Mouse (Mus musculus): ENCODE measurements at regions not wholly inside any gene's neighbourhood (a gene's known extent, or its start where the extent isn't known, plus 50 kb on each side); places are given as distances from the start of the nearest gene placed in this dataset.

- WGBS: 75% methylated on average over 7 of the region's 7 CpGs
- Histone ChIP-seq H3K4me1 (ENCODE audit: control insufficient read depth in 2 of 2, insufficient read depth in 2 of 2, low read length in 2 of 2) (no peaks in the 10 kb centered on the region), H3K27ac (replicated peaks in 1 of 2; ENCODE audit: control insufficient read depth in 1 of 2, insufficient read depth in 1 of 2, low read depth in 2 of 2, low read length in 2 of 2) (no peak overlapping the region), H3K9me3 (ENCODE audit: control insufficient read depth, low read length) (no peaks in the 10 kb centered on the region), H3K9ac (ENCODE audit: low read length) (no peak overlapping the region), H3K36me3 (ENCODE audit: control insufficient read depth, insufficient read depth, low read length) (no peaks in the 10 kb centered on the region), H3K27me3 (ENCODE audit: control insufficient read depth, insufficient read depth, low read length) (no peaks in the 10 kb centered on the region), H3K4me2 (ENCODE audit: low read length) (no peak overlapping the region), H3K4me3 (ENCODE audit: control insufficient read depth in 1 of 2, insufficient read depth in 1 of 2, low read depth in 1 of 2, low read length in 2 of 2) (no peak overlapping the region)
- ATAC-seq (ENCODE audit: insufficient number of reproducible peaks, insufficient read depth, low FRiP score, low read depth): no peak
These were observed 346.1 kb downstream of the Atp23 start for GRCm38 (mm10) chr10:126555080-126555479.

- Histone ChIP-seq H3K4me3 (ENCODE audit: control insufficient read depth in 1 of 2, insufficient read depth in 1 of 2, low read depth in 1 of 2, low read length in 2 of 2) (no peak overlapping the region), H3K9ac (ENCODE audit: low read length) (no peak overlapping the region), H3K36me3 (ENCODE audit: control insufficient read depth, insufficient read depth, low read length) (no peaks in the 10 kb centered on the region), H3K27ac (replicated peaks in 1 of 2; ENCODE audit: control insufficient read depth in 1 of 2, insufficient read depth in 1 of 2, low read depth in 2 of 2, low read length in 2 of 2) (no peak overlapping the region), H3K9me3 (ENCODE audit: control insufficient read depth, low read length) (no peaks in the 10 kb centered on the region), H3K4me1 (ENCODE audit: control insufficient read depth in 2 of 2, insufficient read depth in 2 of 2, low read length in 2 of 2) (peaks cover 0 to 4% of the 10 kb centered on the region in 2 experiments; a peak in 1 of 4 replicates), H3K4me2 (ENCODE audit: low read length) (no peak overlapping the region), H3K27me3 (ENCODE audit: control insufficient read depth, insufficient read depth, low read length) (no peaks in the 10 kb centered on the region; the same call in 1 of the 2 replicates)
- 36% methylated on average over 3 of the region's 3 CpGs for WGBS
- ATAC-seq (ENCODE audit: insufficient number of reproducible peaks, insufficient read depth, low FRiP score, low read depth): no peak
These were observed 369.2 kb downstream of the Atp23 start for GRCm38 (mm10) chr10:126531950-126532349.

- no peaks in the 10 kb centered on the region for H3K9me3 ChIP-seq (ENCODE audit: control insufficient read depth, low read length)
- 59% methylated on average over 1 of the region's 1 CpGs for WGBS
- no peak for ATAC-seq (ENCODE audit: insufficient number of reproducible peaks, insufficient read depth, low FRiP score, low read depth)
These were observed 369.8 kb downstream of the Atp23 start for GRCm38 (mm10) chr10:126531368-126531767.

GRCm38 (mm10) chr10:126528801-126529200 lies 372.4 kb downstream of the Atp23 start:
- H3K9ac ChIP-seq (ENCODE audit: low read length): no peak overlapping the region
- ATAC-seq (ENCODE audit: insufficient number of reproducible peaks, insufficient read depth, low FRiP score, low read depth): no peak
- 85% methylated on average over 2 of the region's 2 CpGs for WGBS
- no peak overlapping the region for H3K4me3 ChIP-seq (ENCODE audit: control insufficient read depth in 1 of 2, insufficient read depth in 1 of 2, low read depth in 1 of 2, low read length in 2 of 2)
- no peaks in the 10 kb centered on the region; the same call in 1 of the 2 replicates for H3K27me3 ChIP-seq (ENCODE audit: control insufficient read depth, insufficient read depth, low read length)
- peaks cover 0 to 4% of the 10 kb centered on the region in 2 experiments; a peak in 1 of 4 replicates for H3K4me1 ChIP-seq (ENCODE audit: control insufficient read depth in 2 of 2, insufficient read depth in 2 of 2, low read length in 2 of 2)
- no peak overlapping the region for H3K27ac ChIP-seq (replicated peaks in 1 of 2; ENCODE audit: control insufficient read depth in 1 of 2, insufficient read depth in 1 of 2, low read depth in 2 of 2, low read length in 2 of 2)
- H3K4me2 ChIP-seq (ENCODE audit: low read length): no peak overlapping the region
- no peaks in the 10 kb centered on the region for H3K36me3 ChIP-seq (ENCODE audit: control insufficient read depth, insufficient read depth, low read length)
- no peaks in the 10 kb centered on the region for H3K9me3 ChIP-seq (ENCODE audit: control insufficient read depth, low read length)

More at GRCm38 (mm10) chr10:126531368-126531767, 369.8 kb downstream of the Atp23 start:
- Histone ChIP-seq H3K9ac (ENCODE audit: low read length) (no peak overlapping the region), H3K27me3 (ENCODE audit: control insufficient read depth, insufficient read depth, low read length) (no peaks in the 10 kb centered on the region; the same call in 1 of the 2 replicates), H3K4me1 (ENCODE audit: control insufficient read depth in 2 of 2, insufficient read depth in 2 of 2, low read length in 2 of 2) (peaks cover 0 to 4% of the 10 kb centered on the region in 2 experiments; a peak in 1 of 4 replicates), H3K27ac (replicated peaks in 1 of 2; ENCODE audit: control insufficient read depth in 1 of 2, insufficient read depth in 1 of 2, low read depth in 2 of 2, low read length in 2 of 2) (no peak overlapping the region), H3K36me3 (ENCODE audit: control insufficient read depth, insufficient read depth, low read length) (no peaks in the 10 kb centered on the region), H3K4me3 (ENCODE audit: control insufficient read depth in 1 of 2, insufficient read depth in 1 of 2, low read depth in 1 of 2, low read length in 2 of 2) (no peak overlapping the region), H3K4me2 (ENCODE audit: low read length) (no peak overlapping the region)

- Histone ChIP-seq H3K4me2 (ENCODE audit: low read length) (no peak overlapping the region), H3K4me1 (ENCODE audit: control insufficient read depth in 2 of 2, insufficient read depth in 2 of 2, low read length in 2 of 2) (peaks cover 0 to 4% of the 10 kb centered on the region in 2 experiments; a peak in 1 of 4 replicates), H3K27ac (replicated peaks in 1 of 2; ENCODE audit: control insufficient read depth in 1 of 2, insufficient read depth in 1 of 2, low read depth in 2 of 2, low read length in 2 of 2) (no peak overlapping the region), H3K9ac (ENCODE audit: low read length) (no peak overlapping the region), H3K9me3 (ENCODE audit: control insufficient read depth, low read length) (no peaks in the 10 kb centered on the region), H3K36me3 (ENCODE audit: control insufficient read depth, insufficient read depth, low read length) (no peaks in the 10 kb centered on the region), H3K4me3 (ENCODE audit: control insufficient read depth in 1 of 2, insufficient read depth in 1 of 2, low read depth in 1 of 2, low read length in 2 of 2) (no peak overlapping the region), H3K27me3 (ENCODE audit: control insufficient read depth, insufficient read depth, low read length) (no peaks in the 10 kb centered on the region; the same call in 1 of the 2 replicates)
- 58% methylated on average over 5 of the region's 5 CpGs for WGBS
- no peak for ATAC-seq (ENCODE audit: insufficient number of reproducible peaks, insufficient read depth, low FRiP score, low read depth)
These were observed 375.0 kb downstream of the Atp23 start for GRCm38 (mm10) chr10:126526186-126526585.

- Histone ChIP-seq H3K4me2 (ENCODE audit: low read length) (no peak overlapping the region), H3K9me3 (ENCODE audit: control insufficient read depth, low read length) (no peaks in the 10 kb centered on the region), H3K4me1 (ENCODE audit: control insufficient read depth in 2 of 2, insufficient read depth in 2 of 2, low read length in 2 of 2) (peaks cover 0 to under 1% of the 10 kb centered on the region in 2 experiments; a peak in 1 of 4 replicates), H3K27ac (replicated peaks in 1 of 2; ENCODE audit: control insufficient read depth in 1 of 2, insufficient read depth in 1 of 2, low read depth in 2 of 2, low read length in 2 of 2) (no peak overlapping the region), H3K36me3 (ENCODE audit: control insufficient read depth, insufficient read depth, low read length) (no peaks in the 10 kb centered on the region), H3K27me3 (ENCODE audit: control insufficient read depth, insufficient read depth, low read length) (no peaks in the 10 kb centered on the region), H3K4me3 (ENCODE audit: control insufficient read depth in 1 of 2, insufficient read depth in 1 of 2, low read depth in 1 of 2, low read length in 2 of 2) (no peak overlapping the region), H3K9ac (ENCODE audit: low read length) (no peak overlapping the region)
- ATAC-seq (ENCODE audit: insufficient number of reproducible peaks, insufficient read depth, low FRiP score, low read depth): no peak
- WGBS: 75% methylated on average over 7 of the region's 7 CpGs
These were observed 379.0 kb downstream of the Atp23 start for GRCm38 (mm10) chr10:126521836-126522815.

GRCm38 (mm10) chr10:126520973-126521372 lies 380.2 kb downstream of the Atp23 start:
- no peaks in the 10 kb centered on the region for H3K4me1 ChIP-seq (ENCODE audit: control insufficient read depth in 2 of 2, insufficient read depth in 2 of 2, low read length in 2 of 2)
- ATAC-seq (ENCODE audit: insufficient number of reproducible peaks, insufficient read depth, low FRiP score, low read depth): no peak
- WGBS: 80% methylated on average over 9 of the region's 9 CpGs

More at GRCm38 (mm10) chr10:126520973-126521372, 380.2 kb downstream of the Atp23 start:
- Histone ChIP-seq H3K9me3 (ENCODE audit: control insufficient read depth, low read length) (no peaks in the 10 kb centered on the region), H3K27ac (replicated peaks in 1 of 2; ENCODE audit: control insufficient read depth in 1 of 2, insufficient read depth in 1 of 2, low read depth in 2 of 2, low read length in 2 of 2) (no peak overlapping the region), H3K36me3 (ENCODE audit: control insufficient read depth, insufficient read depth, low read length) (no peaks in the 10 kb centered on the region), H3K4me3 (ENCODE audit: control insufficient read depth in 1 of 2, insufficient read depth in 1 of 2, low read depth in 1 of 2, low read length in 2 of 2) (no peak overlapping the region), H3K9ac (ENCODE audit: low read length) (no peak overlapping the region), H3K4me2 (ENCODE audit: low read length) (no peak overlapping the region), H3K27me3 (ENCODE audit: control insufficient read depth, insufficient read depth, low read length) (no peaks in the 10 kb centered on the region)

Measured in heart, embryonic 14.5 days (tissue).